Mouse (Mus musculus): Measurements from ENCODE around the gene Runx3.

DNA sequence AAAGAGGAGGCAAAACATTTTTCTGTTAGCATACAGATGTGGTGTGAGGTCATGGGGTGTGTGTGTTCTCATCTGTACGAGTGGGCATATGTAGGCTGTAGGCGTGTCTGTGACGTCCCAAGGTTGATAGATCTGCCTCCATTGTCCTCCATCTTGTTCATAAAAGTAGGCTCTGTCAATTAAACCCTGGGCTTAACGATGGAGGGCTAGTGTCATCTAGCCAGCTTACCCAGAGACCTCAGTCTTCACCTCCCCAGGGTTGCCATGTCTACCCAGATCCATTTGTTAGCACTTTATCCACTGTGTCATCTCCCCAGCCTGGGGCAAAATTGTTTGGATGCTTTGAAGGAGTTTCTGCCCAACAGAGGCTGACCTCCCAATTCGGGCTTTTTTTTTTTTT, 84.2 kb downstream of the Runx3 start:
- TF ChIP-seq CTCF (IDR thresholded peaks at IDR 0.05; ENCODE audit: control insufficient read depth, insufficient read depth, low read length) (no peak), POLR2A (IDR thresholded peaks at IDR 0.05; ENCODE audit: borderline replicate concordance, control insufficient read depth, low read depth, low read length) (no peak)
